14 mouse cellular contexts compared by ENCODE assay signal in the genomic region with DNA sequence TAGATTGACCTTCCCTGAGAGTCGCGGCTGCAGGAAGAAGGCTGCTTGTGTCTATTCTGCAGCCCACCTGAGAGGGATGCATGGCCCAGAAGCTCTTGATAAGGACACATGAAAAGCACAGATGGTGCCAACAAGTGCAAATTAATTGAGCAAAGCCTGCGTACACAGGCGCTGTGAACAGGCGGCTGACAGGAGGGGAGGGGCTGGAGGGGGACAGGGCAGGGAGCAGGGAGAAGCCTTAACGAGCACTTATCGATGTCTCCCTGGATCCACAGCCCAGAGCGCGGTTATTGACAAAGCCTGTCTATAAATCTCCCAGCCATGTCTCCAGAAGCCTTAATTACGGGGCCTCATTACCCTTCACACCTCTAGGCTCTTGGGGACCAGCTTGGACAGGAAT. TPM values are rescaled to one million over a fixed set of nuclear protein-coding genes. Genes with fewer than 3 reads are reported as not detected.
A peak's percentile ranks its signal among the peaks of the same experiment; 100 is the strongest.
DNase-seq lines count a peak whose midpoint lies in the region; ATAC-seq lines count a peak whose summit lies in the region.
"Had no signal": no experiment of that assay in that cellular context is flagged by ENCODE, and none has a peak within 500 bp of the region (broad histone marks: within the 10 kb centered on the region; RNA-seq: fewer than 3 reads in every experiment).

No protein-coding gene starts in this region.

- H3K4me3 ChIP-seq in hindbrain, embryonic 13.5 days: no peak overlapping the region
- no peak overlapping the region for H3K4me3 ChIP-seq in midbrain, embryonic 14.5 days (replicated peaks; ENCODE audit: low read depth, low read length)
- H3K4me3 ChIP-seq: erythroblast, embryonic 14.5 days had no signal

- H3K9me3 ChIP-seq in hindbrain, embryonic 13.5 days: no peaks in the 10 kb centered on the region
- no peaks in the 10 kb centered on the region for H3K9me3 ChIP-seq in midbrain, embryonic 14.5 days (ENCODE audit: control insufficient read depth, low read length)

- 18% methylated on average over 10 of the region's 10 CpGs for WGBS in hindbrain, embryonic 13.5 days
- 18% methylated on average over 10 of the region's 10 CpGs for WGBS in midbrain, embryonic 14.5 days

- H3K27me3 ChIP-seq in hindbrain, embryonic 13.5 days: 0 out of 2 replicates have a peak, but pooled peaks cover 7% of the 10 kb centered on the region
- H3K27me3 ChIP-seq in midbrain, embryonic 14.5 days (ENCODE audit: control insufficient read depth, insufficient read depth, low read length): no peaks in the 10 kb centered on the region

- no peak for ATAC-seq in hindbrain, embryonic 13.5 days (ENCODE audit: low FRiP score)
- ATAC-seq in midbrain, embryonic 14.5 days (ENCODE audit: low FRiP score, low TSS enrichment): no peak
- ATAC-seq in megakaryocyte progenitor cell, adult 5-6 weeks (replicated peaks; ENCODE audit: poor library complexity): no peak

- H3K9ac ChIP-seq in hindbrain, embryonic 13.5 days: no peak overlapping the region
- H3K9ac ChIP-seq in midbrain, embryonic 14.5 days (replicated peaks; ENCODE audit: low read length): no peak overlapping the region

- H3K4me1 ChIP-seq in hindbrain, embryonic 13.5 days (replicated peaks): peaks cover 92% of the 10 kb centered on the region
- H3K4me1 ChIP-seq in midbrain, embryonic 14.5 days (ENCODE audit: control insufficient read depth, insufficient read depth, low read length): peaks cover 91% of the 10 kb centered on the region

- DNase-seq in layer of hippocampus, adult 9-11 months: peak; percentile 38
- no peak for DNase-seq in layer of hippocampus, postnatal 10 days (ENCODE audit: low spot score in 2 of 2)
- DNase-seq in midbrain, embryonic 14.5 days: peak; percentile 69
- no peak for DNase-seq in kidney, postnatal 36 days
- no peak for DNase-seq in layer of hippocampus, postnatal 25 days (ENCODE audit: extremely low spot score in 1 of 2, low spot score in 1 of 2)
- DNase-seq in thymus, postnatal 4 days: no peak
- DNase-seq: gastrocnemius, postnatal 36 days; kidney, adult 11 months; lung, postnatal 14 days; right cerebral cortex, postnatal 14 days had no signal

- H3K36me3 ChIP-seq in hindbrain, embryonic 13.5 days: no peaks in the 10 kb centered on the region
- H3K36me3 ChIP-seq in midbrain, embryonic 14.5 days (ENCODE audit: control insufficient read depth, insufficient read depth, low read length): no peaks in the 10 kb centered on the region

- H3K4me2 ChIP-seq in hindbrain, embryonic 13.5 days: no peak overlapping the region
- no peak overlapping the region for H3K4me2 ChIP-seq in midbrain, embryonic 14.5 days (ENCODE audit: low read length)

- H3K27ac ChIP-seq in hindbrain, embryonic 13.5 days: peak overlapping the region; percentile 69
- peak overlapping the region; percentile 73 for H3K27ac ChIP-seq in midbrain, embryonic 14.5 days (replicated peaks; ENCODE audit: low read depth, low read length)

RNA-seq across cellular contexts. Expression of a gene that starts 18.8 kb away (rescaled TPM):
- 1 to 10 TPM; 9.0 TPM for total RNA-seq in layer of hippocampus, postnatal 10 days (2021)
- polyA plus RNA-seq in hindbrain, embryonic 13.5 days (2015; fragmentation: Nextera tagmentation; extraction: Ambion mirVana): 19.1 and 20.1 TPM in 2 replicates
- polyA plus RNA-seq in midbrain, embryonic 14.5 days (2014; fragmentation: Nextera tagmentation; extraction: Ambion mirVana): 2.3 and 10.1 TPM in 2 replicates
- not detected in 2 replicates for total RNA-seq in megakaryocyte progenitor cell, adult 5-6 weeks (2015)
- total RNA-seq in megakaryocyte progenitor cell, adult 5-6 weeks (2017): not detected in 2 replicates
- 10 to 100 TPM in 1 of 2 experiments, 1 to 10 TPM in 1; 9.3 to 12.9 TPM for total RNA-seq in layer of hippocampus, postnatal 25 days (2021)
- total RNA-seq: liver, adult 2 months had no signal
- polyA plus RNA-seq: erythroblast, embryonic 14.5 days; liver, adult 2 months had no signal

RNA-seq across cellular contexts. Expression of a gene that starts 38.6 kb away (rescaled TPM):
- total RNA-seq in layer of hippocampus, postnatal 10 days (2021): 1 to 10 TPM; 1.2 to 1.9 TPM
- 0.31 and 0.57 TPM in 2 replicates for polyA plus RNA-seq in hindbrain, embryonic 13.5 days (2015; fragmentation: Nextera tagmentation; extraction: Ambion mirVana)
- polyA plus RNA-seq in midbrain, embryonic 14.5 days (2014; fragmentation: Nextera tagmentation; extraction: Ambion mirVana): 0.36 and 0.51 TPM in 2 replicates
- total RNA-seq in megakaryocyte progenitor cell, adult 5-6 weeks (2015): 0.15 and 0.47 TPM in 2 replicates
- 0.30 and 1.2 TPM in 2 replicates for total RNA-seq in megakaryocyte progenitor cell, adult 5-6 weeks (2017)
- total RNA-seq in layer of hippocampus, postnatal 25 days (2021): 1 to 10 TPM; 1.1 to 3.1 TPM
- total RNA-seq: gastrocnemius, postnatal 36 days; liver, adult 2 months had no signal
- polyA plus RNA-seq: liver, adult 2 months had no signal

Comparison
In these comparisons a context has a peak if more than half of its experiments do, and no peak if none do; other contexts are left out.
1. DNase-seq: peak in layer of hippocampus, adult 9-11 months (single experiment) and midbrain, embryonic 14.5 days (single experiment); none in layer of hippocampus, postnatal 10 days (0 of 2), kidney, postnatal 36 days (0 of 2), layer of hippocampus, postnatal 25 days (0 of 2) and thymus, postnatal 4 days (single experiment).
2. RNA of a gene that starts 18.8 kb away (total RNA-seq): 9.3 to 12.9 TPM in layer of hippocampus, postnatal 25 days and 9.0 TPM in layer of hippocampus, postnatal 10 days; not detected in megakaryocyte progenitor cell, adult 5-6 weeks; every median in the first group is over 4 times any median in the second.